Mouse (Mus musculus): ENCODE data around the gene Gtf2ird1.
"Not testable (repeated sequence)": the region's sequence is repeated elsewhere in the genome, so short reads cannot be mapped to it uniquely, and the experiment has no call there.

Gtf2ird1 gene

GRCm38 (mm10) chr5:134341721-134342120 lies 114.8 kb downstream of the Gtf2ird1 start:
- no peak for DNase-seq

- peak; percentile 38 to 51 for DNase-seq
Measured at GRCm38 (mm10) chr5:134341321-134341720, 115.2 kb downstream of the Gtf2ird1 start.

GRCm38 (mm10) chr5:134340101-134340522 lies 116.4 kb downstream of the Gtf2ird1 start:
- no peak for DNase-seq

- DNase-seq, result not testable (repeated sequence)
Measured at GRCm38 (mm10) chr5:134337012-134337411, 119.5 kb downstream of the Gtf2ird1 start.

GRCm38 (mm10) chr5:134332743-134333142 lies 123.8 kb downstream of the Gtf2ird1 start:
- DNase-seq, result peak in 1 of 2 experiments; percentile 53

DNA sequence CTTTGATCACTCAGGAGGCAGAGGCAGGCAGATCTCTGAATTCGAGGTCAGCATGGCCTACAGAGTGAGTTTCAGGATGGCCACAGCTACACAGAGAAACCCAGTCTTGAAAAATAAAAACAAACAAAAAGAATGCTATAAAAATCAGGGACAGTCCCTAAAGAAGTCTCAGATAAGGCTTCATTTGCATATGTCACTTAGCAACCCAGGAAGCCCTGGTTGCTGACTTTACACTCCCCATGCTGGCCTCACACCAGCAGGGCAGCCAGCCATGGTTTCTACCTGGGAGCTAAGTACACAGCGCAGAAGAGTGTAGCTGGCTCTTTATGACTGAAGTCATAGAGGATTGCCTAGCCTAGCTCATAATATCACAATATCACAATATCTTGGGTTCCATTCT lies 126.4 kb downstream of the Gtf2ird1 start:
- no peak for DNase-seq

- DNase-seq, result no peak
Measured at GRCm38 (mm10) chr5:134329311-134329710, 127.2 kb downstream of the Gtf2ird1 start.

DNA sequence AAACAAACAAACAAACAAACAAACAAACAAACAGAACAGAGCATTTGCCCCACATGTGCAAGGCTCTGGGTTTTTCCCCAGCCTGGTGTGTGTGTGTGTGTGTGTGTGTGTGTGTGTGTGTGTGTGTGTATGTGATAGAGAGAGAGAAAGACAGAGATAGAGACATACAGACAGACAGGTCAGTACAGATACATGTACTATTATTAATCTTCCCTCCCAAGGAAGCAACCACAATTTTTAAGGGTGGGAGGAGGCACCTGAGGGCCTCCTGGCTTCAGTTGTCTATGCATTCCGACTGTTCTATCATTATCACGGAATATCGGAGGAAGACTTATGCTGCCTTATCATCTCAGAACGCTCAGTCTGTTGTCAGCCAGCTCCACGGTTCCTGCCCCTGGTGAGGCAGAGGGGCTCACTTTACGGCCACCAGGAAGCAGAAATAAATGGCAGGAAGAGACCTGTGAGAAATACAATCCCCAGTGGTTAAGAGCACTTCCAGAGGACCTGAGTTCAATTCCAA lies 128.0 kb downstream of the Gtf2ird1 start:
- DNase-seq, result no peak

DNA sequence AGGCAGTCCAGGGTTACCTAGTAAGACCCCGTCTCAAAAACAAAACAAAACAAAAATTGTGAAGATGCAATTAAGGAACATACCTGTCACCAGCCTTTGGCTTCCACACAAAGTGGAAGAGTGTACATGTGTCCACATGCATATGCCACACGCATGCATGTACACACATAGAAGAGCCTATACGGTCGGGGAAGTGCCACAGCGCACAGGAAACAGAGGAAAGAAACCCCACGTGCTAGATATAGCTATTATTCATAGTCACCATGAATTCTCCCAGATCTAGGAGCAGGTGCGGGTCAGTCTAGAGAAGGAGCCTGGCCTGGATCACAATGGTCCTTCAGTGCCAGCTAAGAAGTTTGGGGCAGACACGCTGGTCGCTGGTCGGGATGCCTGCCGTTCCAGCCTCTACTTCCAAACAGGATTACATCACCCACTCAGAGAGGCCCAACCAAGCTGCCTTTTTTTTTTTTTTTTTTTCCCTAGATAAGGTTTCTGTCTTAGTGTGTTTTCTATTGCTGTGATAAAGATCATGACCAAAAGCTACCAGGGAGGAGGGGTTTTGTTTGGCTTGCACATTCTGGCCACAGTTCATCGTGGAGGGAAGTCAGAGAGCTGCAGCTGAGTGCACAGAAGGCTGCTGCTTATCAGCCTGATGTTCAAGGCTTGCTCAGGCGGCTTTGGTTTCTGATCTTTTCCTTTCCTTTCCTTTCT lies 130.5 kb downstream of the Gtf2ird1 start:
- DNase-seq, result no peak

DNA sequence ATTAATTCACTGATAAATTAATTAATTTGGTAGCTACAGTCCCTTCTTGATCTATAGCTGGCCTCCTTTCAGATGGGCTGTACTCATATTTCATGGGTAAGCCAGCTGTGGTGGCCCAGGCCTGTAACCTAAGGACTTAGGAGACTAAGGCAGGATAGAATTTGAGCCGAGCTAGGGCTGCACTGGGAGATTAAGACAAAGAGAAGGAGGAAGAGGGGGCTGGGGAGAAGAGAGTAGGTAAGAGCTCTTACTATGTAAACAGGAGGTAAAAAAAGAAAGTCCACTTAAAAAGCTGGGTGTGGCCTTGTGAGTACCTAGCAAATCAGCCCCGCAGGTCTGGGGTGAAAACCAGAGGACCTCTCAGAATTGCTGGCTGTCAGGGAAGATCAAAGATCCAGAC lies 132.6 kb downstream of the Gtf2ird1 start:
- DNase-seq, result no peak

DNA sequence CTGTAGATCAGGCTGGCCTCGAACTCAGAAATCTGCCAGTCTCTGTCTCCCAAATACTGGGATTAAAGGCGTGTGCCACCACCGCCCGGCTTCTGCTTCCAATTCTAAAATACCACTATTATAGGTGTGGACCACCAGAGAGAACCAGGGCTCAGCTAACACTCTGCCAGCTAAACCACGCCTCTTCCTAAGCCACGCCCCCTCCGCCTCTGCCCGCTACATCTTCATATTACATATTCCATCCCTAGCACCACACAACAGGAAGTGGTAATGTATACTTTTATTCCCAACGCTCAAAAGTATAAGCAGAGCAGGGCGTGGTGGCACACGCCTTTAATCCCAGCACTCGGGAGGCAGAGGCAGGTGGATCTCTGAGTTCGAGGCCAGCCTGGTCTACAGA lies 133.2 kb downstream of the Gtf2ird1 start:
- no peak for DNase-seq

DNA sequence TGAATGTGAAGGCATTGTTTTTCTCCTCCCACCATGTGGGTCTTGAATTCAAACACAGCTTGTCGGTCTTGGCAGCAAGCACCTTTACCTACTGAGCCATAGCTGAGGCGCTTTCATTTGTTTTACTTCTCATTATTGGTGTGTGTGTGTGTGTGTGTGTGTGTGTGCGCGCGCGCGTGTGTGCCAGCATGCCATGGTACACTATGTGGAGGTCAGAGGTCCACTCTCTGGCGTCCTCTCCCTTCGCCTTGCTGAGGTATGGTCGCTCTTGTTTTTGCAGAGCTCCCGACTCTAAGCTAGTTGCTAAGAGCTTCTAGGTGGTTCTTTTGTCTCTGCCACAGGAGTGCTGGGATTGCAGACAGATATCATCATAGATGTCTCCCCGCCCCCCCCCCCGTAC lies 134.2 kb downstream of the Gtf2ird1 start:
- no peak for DNase-seq

GRCm38 (mm10) chr5:134321699-134322098 lies 134.8 kb downstream of the Gtf2ird1 start:
- DNase-seq, result no peak

DNA sequence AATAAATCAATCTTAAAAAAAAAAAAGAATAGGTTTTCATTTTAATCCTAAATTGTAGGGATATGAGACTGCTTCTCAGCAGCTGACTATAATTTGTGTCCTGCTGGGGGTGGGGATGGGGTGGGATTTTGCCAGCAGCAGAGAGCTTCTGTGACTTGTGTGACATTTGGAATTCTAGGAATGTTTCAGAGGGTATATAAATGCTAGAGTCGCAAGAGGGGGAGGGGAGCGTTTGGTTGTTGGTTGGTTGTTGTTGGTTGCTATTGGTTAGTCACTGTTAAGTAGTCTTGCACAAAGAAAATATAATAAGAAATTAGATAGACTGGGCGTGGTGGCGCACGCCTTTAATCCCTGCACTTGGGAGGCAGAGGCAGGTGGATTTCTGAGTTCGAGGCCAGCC lies 137.6 kb downstream of the Gtf2ird1 start:
- DNase-seq, result no peak

- DNase-seq, result peak in 1 of 2 experiments; percentile 47
Measured at GRCm38 (mm10) chr5:134316721-134317120, 139.8 kb downstream of the Gtf2ird1 start.

DNA sequence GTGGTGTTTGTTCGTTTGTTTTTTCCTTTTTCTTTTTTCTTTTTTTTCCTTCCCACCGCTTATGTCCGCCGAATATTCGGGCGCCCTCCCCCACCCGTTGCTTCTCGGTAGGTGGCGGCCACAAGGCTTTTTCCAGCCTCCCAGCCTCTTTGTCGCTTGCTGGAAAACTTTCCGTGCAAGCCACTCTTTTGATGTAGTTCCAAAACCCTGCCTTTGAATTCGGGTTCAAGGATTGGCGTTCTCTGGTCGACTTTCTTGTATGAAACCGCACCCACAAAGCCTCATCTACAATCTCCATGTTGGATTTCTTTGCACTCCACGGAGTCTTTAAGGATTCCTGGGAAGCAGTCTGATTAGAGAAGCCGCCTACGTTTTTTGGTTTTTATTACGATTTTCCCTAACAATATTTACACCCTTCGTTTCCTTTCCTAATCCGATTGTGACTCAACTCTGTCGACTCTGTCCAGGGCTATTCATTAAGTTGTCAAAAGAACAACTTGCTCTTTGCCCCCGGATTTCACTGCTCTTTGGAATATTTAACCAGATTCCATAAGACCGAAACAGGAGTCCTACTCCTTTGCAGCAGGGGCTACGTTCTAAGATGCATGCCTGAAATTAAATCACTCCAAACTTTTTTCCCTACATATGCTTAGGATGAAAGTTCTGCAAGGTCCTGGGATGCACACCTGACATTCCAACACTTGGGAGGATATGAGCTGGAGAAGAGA lies 140.7 kb downstream of the Gtf2ird1 start:
- DNase-seq, result peak; percentile 52 to 60

- DNase-seq, result peak; percentile 97 to 98
Measured at GRCm38 (mm10) chr5:134314688-134315622, 141.6 kb downstream of the Gtf2ird1 start, which contains the start of gene Gtf2i. Gene Gtf2i (minus strand): TSS chr5:134314760.

GRCm38 (mm10) chr5:134314068-134314674 lies 142.3 kb downstream of the Gtf2ird1 start:
- DNase-seq, result peak in 1 of 2 experiments; percentile 77

- DNase-seq, result peak; percentile 98
Measured at GRCm38 (mm10) chr5:134313451-134314067, 143.0 kb downstream of the Gtf2ird1 start.

- DNase-seq, result peak in 1 of 2 experiments; percentile 29
Measured at GRCm38 (mm10) chr5:134312691-134313450, 143.6 kb downstream of the Gtf2ird1 start.

DNA sequence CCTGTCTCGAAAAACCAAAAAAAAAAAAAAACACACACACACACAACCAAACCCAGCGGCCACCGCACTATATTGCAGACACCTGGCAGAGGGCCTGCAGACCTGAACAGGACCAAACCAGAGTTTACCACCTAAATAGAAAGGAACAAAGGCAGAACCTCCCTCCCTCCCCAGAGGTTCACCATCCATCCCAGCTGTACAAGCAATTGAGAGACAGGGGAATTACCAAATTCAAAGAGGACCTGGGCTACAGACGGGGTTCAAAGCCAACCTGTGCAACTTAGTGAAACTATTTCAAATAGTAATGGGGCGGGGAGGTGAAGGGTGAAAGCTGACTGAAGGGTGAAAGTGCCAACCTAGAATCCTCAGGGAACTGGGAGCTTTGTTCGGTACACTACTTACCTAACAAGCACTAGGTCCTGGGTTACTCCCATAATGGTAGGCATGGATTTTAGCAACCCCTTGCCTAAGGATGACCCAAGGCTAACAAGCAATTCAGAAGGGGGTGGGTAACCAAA lies 144.6 kb downstream of the Gtf2ird1 start:
- no peak for DNase-seq
